Comparison of ENCODE assay signal across 8 mouse cellular contexts in genomic region chr19:36919466-36919865, GRCm38 (mm10). TPM values are rescaled to one million over a fixed set of nuclear protein-coding genes. Genes with fewer than 3 reads are reported as not detected.
DNase-seq lines count a peak whose midpoint lies in the region; ATAC-seq and TF ChIP-seq lines count a peak whose summit lies in the region.

Gene Fgfbp3, minus strand, starts transcription at chr19:36919615.

- H3K4me2 ChIP-seq in heart, embryonic 13.5 days, result peak within 1 kb of the TSS; percentile 90
- peak within 1 kb of the TSS; percentile 83 for H3K4me2 ChIP-seq in intestine, embryonic 16.5 days (ENCODE audit: low read depth, low read length)
- H3K4me2 ChIP-seq in myocyte (ENCODE audit: low read depth), result peak within 1 kb of the TSS; percentile 91

- no peak for DNase-seq in heart, postnatal 25 days (ENCODE audit: low spot score)
- peak; percentile 73 for DNase-seq in embryo, embryonic 10.5 days (ENCODE audit: low spot score)
- no peak for DNase-seq in yolk sac, embryonic 10.5 days (ENCODE audit: low spot score)
- no peak for DNase-seq in cerebellum, adult 9-11 months

- H3K79me3 ChIP-seq in C2C12 (ENCODE audit: low read depth), result no peaks in the 10 kb centered on the region

- no peaks in the 10 kb centered on the region for H3K36me3 ChIP-seq in heart, embryonic 13.5 days
- no peaks in the 10 kb centered on the region for H3K36me3 ChIP-seq in C2C12 (ENCODE audit: control insufficient read depth, insufficient read depth)
- no peaks in the 10 kb centered on the region for H3K36me3 ChIP-seq in intestine, embryonic 16.5 days (ENCODE audit: control insufficient read depth, insufficient read depth, low read length)
- H3K36me3 ChIP-seq in myocyte (ENCODE audit: control insufficient read depth, insufficient read depth), result no peaks in the 10 kb centered on the region

- H3K27ac ChIP-seq in heart, embryonic 13.5 days (replicated peaks), result peak within 1 kb of the TSS; percentile 83
- H3K27ac ChIP-seq in intestine, embryonic 16.5 days (ENCODE audit: low read length), result peak within 1 kb of the TSS; percentile 91

- peak within 1 kb of the TSS; percentile 95 for H3K4me3 ChIP-seq in heart, embryonic 13.5 days
- H3K4me3 ChIP-seq in C2C12 (ENCODE audit: insufficient read depth, poor library complexity, severe bottlenecking), result peak within 1 kb of the TSS; percentile 48
- peak within 1 kb of the TSS; percentile 80 for H3K4me3 ChIP-seq in intestine, embryonic 16.5 days (ENCODE audit: low read length)
- peak within 1 kb of the TSS; percentile 37 for H3K4me3 ChIP-seq in myocyte

- H3K79me2 ChIP-seq in C2C12 (ENCODE audit: control insufficient read depth, insufficient read depth) (no peaks in the 10 kb centered on the region), myocyte (ENCODE audit: control insufficient read depth, insufficient read depth) (no peaks in the 10 kb centered on the region)

- WGBS in heart, embryonic 13.5 days, result 10% methylated on average over 12 of the region's 12 CpGs
- WGBS in intestine, embryonic 16.5 days, result 6% methylated on average over 12 of the region's 12 CpGs

- no peak for TF ChIP-seq CTCF in C2C12 (IDR thresholded peaks at IDR 0.05; ENCODE audit: control insufficient read depth, insufficient read depth, insufficient read length)

- no peak for ATAC-seq in heart, embryonic 13.5 days (ENCODE audit: extremely low read depth, insufficient number of reproducible peaks, low FRiP score, low TSS enrichment)
- peak; percentile 56 for ATAC-seq in intestine, embryonic 16.5 days

- peak within 1 kb of the TSS; percentile 96 for H3K9ac ChIP-seq in heart, embryonic 13.5 days
- peak within 1 kb of the TSS; percentile 83 for H3K9ac ChIP-seq in intestine, embryonic 16.5 days (ENCODE audit: low read depth, low read length)

- H3ac ChIP-seq in C2C12 (ENCODE audit: control insufficient read depth, insufficient read length, low read depth), result peak within 1 kb of the TSS; percentile 97
- peak within 1 kb of the TSS; percentile 17 for H3ac ChIP-seq in myocyte (ENCODE audit: control insufficient read depth, insufficient read length)

- intact Hi-C loops in heart, postnatal 25 days (cut with DNase I), result loop anchor here (5.0 kb wide), 1 partner anchor 288 kb away; the partner anchor contains the start of genes Cpeb3 and March5

- no peaks in the 10 kb centered on the region for H3K27me3 ChIP-seq in heart, embryonic 13.5 days (replicated peaks)
- H3K27me3 ChIP-seq in C2C12 (ENCODE audit: control insufficient read depth, insufficient read depth, insufficient read length), result no peaks in the 10 kb centered on the region
- no peaks in the 10 kb centered on the region for H3K27me3 ChIP-seq in intestine, embryonic 16.5 days (replicated peaks; ENCODE audit: control insufficient read depth, insufficient read depth, low read length)
- H3K27me3 ChIP-seq in myocyte (ENCODE audit: control insufficient read depth, insufficient read depth, insufficient read length), result no peaks in the 10 kb centered on the region

- no peaks in the 10 kb centered on the region for H3K9me3 ChIP-seq in heart, embryonic 13.5 days
- no peaks in the 10 kb centered on the region for H3K9me3 ChIP-seq in intestine, embryonic 16.5 days (ENCODE audit: control insufficient read depth, low read length)

- no peak for TF ChIP-seq POLR2A in myocyte (IDR thresholded peaks at IDR 0.05; ENCODE audit: insufficient read length, low read depth)

- H3K4me1 ChIP-seq in heart, embryonic 13.5 days, result peaks cover 13% of the 10 kb centered on the region
- peaks cover 2% of the 10 kb centered on the region; the same call in 1 of the 2 replicates for H3K4me1 ChIP-seq in intestine, embryonic 16.5 days (ENCODE audit: control insufficient read depth, insufficient read depth, low read length)

TF ChIP-seq in C2C12, 6 proteins besides CTCF, POLR2A, EP300 and RAD21:
- TF ChIP-seq MAX (IDR thresholded peaks at IDR 0.05) (no peak), FOSL1 (IDR thresholded peaks at IDR 0.05; ENCODE audit: insufficient read depth, low read length, poor library complexity, severe bottlenecking) (no peak), CEBPB (IDR thresholded peaks at IDR 0.05; ENCODE audit: low read depth) (no peak), MYOG (IDR thresholded peaks at IDR 0.05; ENCODE audit: control insufficient read depth, extremely low read depth, insufficient read length) (no peak), MYOD1 (IDR thresholded peaks at IDR 0.05; ENCODE audit: control insufficient read depth, insufficient read length, low read depth) (no peak), USF1 (IDR thresholded peaks at IDR 0.05; ENCODE audit: low read depth) (peak; percentile 27)
TF ChIP-seq in C2C12: peak in this region for 1.

TF ChIP-seq in myocyte, 11 proteins besides CTCF, POLR2A, EP300 and RAD21:
- TF ChIP-seq USF1 (IDR thresholded peaks at IDR 0.05; ENCODE audit: low read depth), result no peak
- TF ChIP-seq REST (IDR thresholded peaks at IDR 0.05; ENCODE audit: insufficient read depth, insufficient read length), result no peak
- no peak for TF ChIP-seq MYOG (IDR thresholded peaks at IDR 0.05; ENCODE audit: control insufficient read depth in 1 of 3, insufficient read depth in 1 of 3, insufficient read length in 2 of 3, low read depth in 2 of 3)
- no peak for TF ChIP-seq SRF (IDR thresholded peaks at IDR 0.05; ENCODE audit: control insufficient read depth, insufficient read length, low read depth)
- TF ChIP-seq CEBPB (IDR thresholded peaks at IDR 0.05; ENCODE audit: insufficient read depth, poor library complexity, severe bottlenecking), result no peak
- no peak for TF ChIP-seq POLR2AphosphoS2 (IDR thresholded peaks at IDR 0.05; ENCODE audit: insufficient read length, low read depth)
- no peak for TF ChIP-seq MYOD1 (IDR thresholded peaks at IDR 0.05; ENCODE audit: control insufficient read depth in 1 of 3, insufficient read length in 2 of 3, low read depth in 2 of 3)
- TF ChIP-seq MAX (IDR thresholded peaks at IDR 0.05; ENCODE audit: low read depth), result no peak
- no peak for TF ChIP-seq TCF3 (IDR thresholded peaks at IDR 0.05; ENCODE audit: insufficient read length, low read depth)
- no peak for TF ChIP-seq TCF12 (IDR thresholded peaks at IDR 0.05; ENCODE audit: insufficient read depth, poor library complexity, severe bottlenecking)
- no peak for TF ChIP-seq E2F4 (IDR thresholded peaks at IDR 0.05; ENCODE audit: insufficient read depth)

RNA-seq across cellular contexts. Expression of gene Fgfbp3, which starts in this region (rescaled TPM):
- polyA plus RNA-seq in heart, embryonic 13.5 days (2015; fragmentation: Nextera tagmentation; extraction: Ambion mirVana), result 3.9 and 4.2 TPM in 2 replicates
- total RNA-seq in heart, postnatal 25 days (2021), result 1 to 10 TPM; 1.7 to 2.3 TPM
- polyA plus RNA-seq in C2C12 (2012; fragmentation: generic; extraction: Trizol), result 0.94 TPM
- polyA plus RNA-seq in intestine, embryonic 16.5 days (2015; fragmentation: Nextera tagmentation; extraction: Ambion mirVana), result 3.1 and 3.5 TPM in 2 replicates
- polyA plus RNA-seq in myocyte (2012; fragmentation: generic; extraction: Trizol), result 1.1 TPM

Comparison
In these comparisons a context has a peak if more than half of its experiments do, and no peak if none do; other contexts are left out.
1. H3K4me3 ChIP-seq: peak in every context shown above with its lines; median percentile 95 in heart, embryonic 13.5 days; 80 in intestine, embryonic 16.5 days; 48 in C2C12; 37 in myocyte.